Mouse (Mus musculus) heart, adult 2 months (tissue): ENCODE results near the gene Ascl2.

ENCODE experiments used
- CTCF ChIP-seq: fragments of 200-600 bp; IDR thresholded peaks from 2 replicates; pipeline ENCODE4 v1.8.1; 2022; ENCODE audit warnings: antibody characterized with exemption, mild to moderate bottlenecking, moderate library complexity
- EP300 ChIP-seq: fragments of 200-500 bp; IDR thresholded peaks from 2 replicates; pipeline ENCODE4 v1.6.1; 2011; ENCODE audit warnings: low read depth, low read length, control low read depth; ENCODE audit not compliant: insufficient read depth

GRCm38 (mm10) chr7:143007599-143008369, 38.7 kb upstream of the Ascl2 start:
- TF ChIP-seq CTCF (peak; percentile 85), EP300 (peak; percentile 93)
